Mouse (Mus musculus) retina, postnatal 7 days (tissue): ENCODE measurements around the gene Rplp2.

ENCODE experiments used
- DNase-seq: peaks from one replicate; pipeline ENCODE4 v3.0.0-alpha.2; 2012; ENCODE audit warnings: low read depth, low spot score

Rplp2 gene

GRCm38 (mm10) chr7:141466607-141467148 lies 19.5 kb downstream of the Rplp2 start:
- no peak for DNase-seq

DNA sequence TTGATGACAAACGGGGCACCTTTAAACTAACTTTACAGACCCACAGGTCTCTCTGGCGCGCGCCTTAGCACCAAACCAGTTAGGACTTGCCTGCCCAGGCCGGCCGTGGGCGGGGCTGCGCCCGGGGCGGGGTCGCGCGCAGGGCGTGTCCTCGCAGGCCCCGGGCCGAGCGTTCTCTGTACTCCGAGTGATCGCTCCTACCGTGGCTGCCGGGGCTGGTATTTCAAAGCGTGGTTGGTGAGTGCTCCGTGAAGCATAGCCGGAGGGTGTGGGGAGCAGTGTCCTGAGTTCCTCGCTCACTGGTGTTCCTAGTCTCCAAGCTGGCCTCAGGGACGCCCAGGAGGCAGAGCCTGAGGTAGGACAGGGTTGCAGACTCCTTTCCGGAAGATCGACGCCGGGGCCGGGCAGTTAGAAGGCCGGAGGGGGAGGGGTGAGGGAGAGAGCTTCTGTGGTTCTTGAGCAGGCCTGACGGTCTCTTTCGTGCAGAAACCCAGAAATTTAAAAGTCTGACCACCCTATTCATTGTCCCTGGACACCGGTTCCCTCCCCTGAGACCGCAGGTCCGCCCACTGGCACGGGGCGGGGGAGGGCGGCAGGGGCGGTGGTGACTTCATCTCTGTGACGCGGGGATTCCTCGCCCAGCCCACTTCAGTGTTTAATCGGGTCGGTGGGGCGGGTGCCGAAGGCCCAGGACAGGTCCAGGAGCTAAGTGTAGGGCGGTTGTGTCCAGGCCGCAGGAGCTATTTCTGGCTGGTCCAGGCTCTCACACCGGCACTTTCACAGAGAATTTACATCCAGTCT lies 20.3 kb downstream of the Rplp2 start, which contains the start of gene Cd151:
TSS of gene Cd151 (plus strand) at position 163 of the 801 bp plus-strand sequence.
- DNase-seq: no peak

- no peak for DNase-seq
Measured at GRCm38 (mm10) chr7:141468164-141468521, 21.0 kb downstream of the Rplp2 start.

GRCm38 (mm10) chr7:141468522-141469211 lies 21.5 kb downstream of the Rplp2 start:
- no peak for DNase-seq

- DNase-seq: no peak
Measured at GRCm38 (mm10) chr7:141469352-141469751, 22.2 kb downstream of the Rplp2 start.

DNA sequence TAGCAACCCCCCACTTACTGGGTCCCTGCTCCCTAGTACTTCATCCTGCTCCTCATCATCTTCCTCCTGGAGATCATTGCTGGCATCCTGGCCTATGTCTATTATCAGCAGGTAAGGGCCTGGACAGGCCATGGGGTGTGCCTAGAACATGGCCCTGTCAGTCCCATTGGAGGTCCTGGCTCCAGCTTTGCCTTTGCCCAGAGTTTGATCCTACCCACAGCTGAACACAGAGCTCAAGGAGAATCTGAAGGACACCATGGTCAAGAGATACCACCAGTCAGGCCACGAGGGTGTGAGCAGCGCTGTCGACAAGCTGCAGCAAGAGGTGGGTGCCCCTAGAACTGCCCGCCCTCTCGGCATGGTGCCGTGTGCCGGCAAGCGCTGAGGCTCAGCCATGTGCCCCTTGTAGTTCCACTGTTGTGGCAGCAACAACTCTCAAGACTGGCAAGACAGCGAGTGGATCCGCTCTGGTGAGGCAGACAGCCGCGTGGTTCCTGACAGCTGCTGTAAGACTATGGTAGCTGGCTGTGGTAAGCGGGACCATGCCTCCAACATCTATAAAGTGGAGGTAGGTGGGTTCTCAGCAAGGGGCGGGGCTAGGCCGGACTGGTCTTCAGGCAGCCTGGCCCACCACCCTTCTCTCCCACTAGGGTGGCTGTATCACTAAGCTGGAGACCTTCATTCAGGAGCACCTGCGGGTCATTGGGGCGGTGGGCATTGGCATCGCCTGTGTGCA lies 22.9 kb downstream of the Rplp2 start:
- DNase-seq: no peak

DNA sequence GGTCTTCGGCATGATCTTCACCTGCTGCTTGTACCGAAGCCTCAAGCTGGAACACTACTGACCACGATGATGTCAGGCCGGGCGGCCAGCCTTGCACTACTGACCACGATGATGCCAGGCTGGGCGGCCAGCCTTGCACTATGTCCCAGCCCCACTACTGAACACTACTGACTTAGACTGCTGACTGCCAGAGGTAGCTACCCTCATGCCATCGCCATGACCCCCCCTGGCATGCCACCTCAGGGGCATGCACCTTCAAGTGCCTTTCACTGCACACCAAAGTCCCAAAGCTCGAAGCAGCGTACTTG lies 23.4 kb downstream of the Rplp2 start:
- DNase-seq: no peak

GRCm38 (mm10) chr7:141471236-141471635 lies 24.1 kb downstream of the Rplp2 start:
- no peak for DNase-seq

- DNase-seq: no peak
Measured at GRCm38 (mm10) chr7:141472226-141472625, 25.1 kb downstream of the Rplp2 start.

GRCm38 (mm10) chr7:141472763-141473162 lies 25.6 kb downstream of the Rplp2 start:
- DNase-seq: no peak

DNA sequence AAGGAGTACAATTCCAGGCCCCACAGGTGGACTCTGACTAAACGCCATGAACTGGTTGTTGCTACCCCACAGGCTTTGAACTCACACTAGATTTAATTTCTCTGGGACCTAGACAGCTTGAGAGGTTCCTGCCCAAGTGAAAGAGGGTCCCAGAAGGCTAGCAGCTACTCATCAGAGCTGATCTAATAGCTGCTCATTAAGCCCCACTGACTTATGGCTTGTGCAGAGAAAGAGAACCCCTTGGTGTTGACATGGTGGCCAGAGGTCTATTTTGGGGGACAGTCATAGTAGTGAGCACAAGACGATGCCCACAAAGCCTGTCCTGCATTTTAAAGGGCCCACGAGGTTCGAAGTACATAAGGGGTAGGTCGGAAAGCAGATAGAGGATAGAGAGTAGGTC lies 27.0 kb downstream of the Rplp2 start:
- DNase-seq: no peak

DNA sequence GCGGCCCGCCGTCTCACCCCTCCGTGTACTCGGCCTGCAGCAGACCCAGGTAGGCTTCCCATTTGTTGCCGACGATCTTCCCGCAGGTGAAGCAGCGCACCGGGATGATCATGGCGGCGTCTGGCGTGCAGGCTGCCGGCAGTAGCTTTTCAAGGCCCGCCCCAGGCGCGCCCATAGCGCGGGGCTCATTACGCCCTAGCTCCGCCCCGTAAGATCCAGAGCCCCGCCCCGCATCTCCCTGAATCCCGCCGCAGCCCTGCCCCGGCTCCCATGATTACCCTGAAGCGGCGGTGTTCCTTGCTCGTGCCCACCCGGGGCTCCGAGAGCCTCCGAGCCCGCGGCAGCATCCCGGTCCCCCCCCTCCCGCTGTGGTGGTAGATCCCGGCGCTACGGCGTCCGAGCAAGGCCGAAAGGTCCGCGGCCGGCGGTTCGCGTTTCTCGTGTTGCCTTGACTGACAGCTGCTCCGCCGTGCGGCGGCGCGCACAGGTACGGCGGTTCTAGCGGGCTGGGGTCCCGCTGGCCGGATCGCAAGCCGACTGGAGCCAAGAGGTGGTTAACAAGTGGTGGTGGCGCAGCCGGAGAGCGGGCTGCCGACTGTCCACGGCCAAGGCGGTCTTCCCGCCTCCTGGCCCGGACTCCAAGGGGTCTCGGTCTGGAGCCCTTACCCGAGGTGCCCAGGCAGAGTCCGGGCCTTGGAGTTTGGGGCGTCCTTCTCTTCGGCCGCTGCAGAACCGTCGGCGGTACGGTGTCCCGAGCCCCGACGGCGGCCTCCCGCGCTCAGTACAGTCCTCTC lies 28.0 kb downstream of the Rplp2 start, which contains the start of the genes Polr2l and Tspan4:
TSS of gene Polr2l (minus strand) at position 122 of the 794 bp plus-strand sequence.
TSS of gene Tspan4 (plus strand) at position 230 of the 794 bp plus-strand sequence.
- peak; percentile 79 for DNase-seq

- DNase-seq: no peak
Measured at GRCm38 (mm10) chr7:141475805-141476158, 28.6 kb downstream of the Rplp2 start.

DNA sequence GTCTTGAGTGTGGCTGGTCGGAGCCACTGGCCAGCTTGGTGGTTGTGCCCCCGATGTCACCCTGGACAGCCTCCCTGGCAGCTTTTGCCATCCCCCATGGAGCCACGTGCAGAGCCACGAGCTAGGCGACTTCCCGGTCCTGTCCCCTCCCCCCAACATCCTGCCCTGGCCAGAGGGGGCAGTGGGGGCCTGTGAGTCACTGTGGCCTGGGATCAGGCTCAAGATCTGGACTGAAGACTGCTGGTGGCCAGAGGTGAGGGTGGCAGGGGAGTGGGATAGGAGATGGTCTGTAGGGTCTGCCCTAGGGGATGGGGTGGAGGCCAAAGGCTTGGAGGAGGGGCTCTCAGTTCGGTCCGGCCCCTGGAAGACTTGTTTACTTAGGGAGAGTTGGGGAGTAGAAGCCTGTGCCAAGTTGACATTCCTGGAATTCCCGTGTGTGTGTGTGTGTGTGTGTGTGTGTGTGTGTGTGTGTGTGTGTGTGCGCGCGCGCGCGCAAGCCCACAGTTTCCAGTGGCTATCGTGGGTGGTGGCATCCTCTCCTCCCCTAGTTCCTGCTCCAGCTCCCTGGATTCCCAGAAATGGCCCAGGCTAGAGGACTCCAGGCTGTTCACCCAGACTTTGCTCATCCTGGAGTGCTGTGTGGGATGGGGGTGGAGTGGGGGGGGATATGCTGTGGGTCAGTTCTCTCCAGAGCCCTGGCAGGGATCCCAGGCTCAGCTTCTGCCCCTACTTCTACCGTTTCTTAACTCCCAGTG lies 29.2 kb downstream of the Rplp2 start:
- DNase-seq: no peak

DNA sequence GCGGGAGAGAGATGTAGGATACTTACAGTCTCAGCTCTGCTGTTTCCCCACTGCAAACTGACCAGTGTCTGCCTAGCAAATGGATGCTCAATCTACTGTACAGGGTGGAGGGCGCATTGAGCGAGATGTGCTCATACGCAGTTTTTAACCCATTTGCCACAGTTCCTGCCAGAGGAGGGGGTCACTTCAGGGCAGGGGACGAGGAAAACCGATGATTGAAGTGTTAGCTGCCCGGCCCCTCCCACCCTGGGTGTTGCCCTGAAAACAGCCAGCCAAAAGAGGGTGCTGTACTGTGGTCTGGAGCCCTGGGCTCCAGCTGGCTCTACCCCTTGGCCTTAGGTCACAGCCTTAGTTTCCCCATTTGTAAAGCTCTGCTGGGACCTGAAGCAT lies 29.8 kb downstream of the Rplp2 start:
- DNase-seq: no peak

DNA sequence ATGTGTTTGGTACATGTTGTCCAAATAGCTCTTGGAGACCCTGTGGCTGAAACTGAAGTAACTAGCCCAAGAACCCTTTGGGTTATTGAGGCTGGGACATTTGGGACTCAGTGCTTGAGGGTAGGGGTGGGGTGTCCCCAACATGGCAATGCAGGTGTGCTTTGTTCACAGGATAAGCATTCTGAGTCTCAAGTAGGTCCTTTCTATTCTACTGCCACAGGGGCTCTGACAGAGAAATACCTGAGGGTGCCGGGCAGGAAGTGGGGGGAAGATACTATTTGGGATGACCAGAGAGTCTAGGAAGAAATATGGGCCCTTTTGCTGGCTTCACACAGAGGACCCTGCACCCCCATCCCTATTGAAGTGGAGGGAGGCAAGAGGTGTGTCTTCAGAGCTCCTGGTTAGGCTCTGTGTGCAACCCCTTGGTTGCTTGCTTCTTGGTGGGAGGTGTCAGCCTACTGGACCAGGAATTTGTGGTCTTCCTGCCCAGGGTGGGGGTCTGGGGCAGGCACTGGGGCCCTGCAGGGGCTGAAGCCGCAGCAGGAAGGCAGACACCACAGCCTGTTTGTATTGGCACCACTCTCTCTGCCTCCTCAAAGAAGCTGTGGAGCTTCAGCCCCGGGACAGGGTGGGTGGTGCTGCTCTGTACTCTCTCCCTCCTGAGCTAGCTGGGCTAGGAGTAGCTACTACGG lies 30.6 kb downstream of the Rplp2 start:
- no peak for DNase-seq

GRCm38 (mm10) chr7:141478270-141478748 lies 31.1 kb downstream of the Rplp2 start:
- DNase-seq: no peak

DNA sequence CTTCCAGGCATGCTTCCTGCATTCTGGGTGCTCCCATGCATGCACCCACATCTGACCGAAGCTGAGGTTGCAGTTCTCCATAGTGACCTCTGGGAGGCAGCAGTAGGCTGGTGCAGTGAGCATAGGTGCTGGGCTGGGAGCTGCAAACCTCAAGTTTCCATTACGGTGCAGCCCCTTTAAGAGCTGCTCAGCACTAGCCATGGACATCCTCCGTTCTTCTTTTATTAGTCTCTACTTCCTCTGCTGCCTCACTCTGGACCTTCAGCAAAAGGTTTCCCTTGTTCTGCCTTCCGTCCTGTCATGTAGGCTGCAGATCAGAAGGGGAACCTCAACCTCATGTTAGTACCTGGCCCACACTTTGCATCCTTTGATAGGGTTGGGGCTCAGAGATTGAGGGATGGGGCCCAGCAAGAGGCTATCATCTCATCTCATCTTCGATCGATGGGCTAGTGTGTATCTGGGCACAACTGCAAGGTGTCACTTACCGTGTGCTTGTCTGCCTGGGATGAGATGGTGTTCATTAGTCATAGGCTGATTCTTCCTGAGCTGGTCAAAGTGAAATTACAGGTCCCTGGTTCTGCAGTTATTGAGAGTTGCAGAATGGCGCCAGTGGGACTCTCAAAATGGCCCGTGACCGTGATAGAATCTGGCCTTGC lies 33.8 kb downstream of the Rplp2 start:
- DNase-seq: peak; percentile 72
